Mouse (Mus musculus): ENCODE results near the gene Slc38a7. TPM values are rescaled to one million over a fixed set of nuclear protein-coding genes. Genes with fewer than 3 reads are reported as not detected.
"Not testable (repeated sequence)": the region's sequence is repeated elsewhere in the genome, so short reads cannot be mapped to it uniquely, and the experiment has no call there.

The Slc38a7 gene
- polyA plus RNA-seq, 1 experiment from 2014 or later, result 19.8 TPM

- Histone ChIP-seq H3K9me3 (replicated peaks) (no peaks in the 10 kb centered on the region), H3K9ac (no peak overlapping the region), H3K36me3 (ENCODE audit: poor library complexity, severe bottlenecking) (peaks cover 25% of the 10 kb centered on the region), H3K4me3 (no peak overlapping the region), H3K27ac (no peak overlapping the region), H3K4me1 (peaks cover 19% of the 10 kb centered on the region), H3K27me3 (no peaks in the 10 kb centered on the region), H3K4me2 (no peak overlapping the region)
- ATAC-seq, result no peak
- 90% methylated on average over 4 of the region's 4 CpGs for WGBS
These were observed 26.5 kb upstream of the Slc38a7 start for GRCm38 (mm10) chr8:95879823-95880222.

GRCm38 (mm10) chr8:95878176-95878962 is 25.0 kb upstream of the Slc38a7 start:
- Histone ChIP-seq H3K9me3 (replicated peaks) (no peaks in the 10 kb centered on the region), H3K27ac (peak overlapping the region; percentile 73), H3K9ac (peak overlapping the region; percentile 53), H3K4me3 (peak overlapping the region; percentile 34), H3K27me3 (no peaks in the 10 kb centered on the region), H3K4me2 (peak overlapping the region; percentile 59), H3K4me1 (peaks cover 19% of the 10 kb centered on the region), H3K36me3 (ENCODE audit: poor library complexity, severe bottlenecking) (peaks cover 40% of the 10 kb centered on the region)
- peak; percentile 84 for ATAC-seq
- 24% methylated on average over 12 of the region's 12 CpGs for WGBS

GRCm38 (mm10) chr8:95875270-95875669 is 21.9 kb upstream of the Slc38a7 start:
- H3K4me2 ChIP-seq, result no peak overlapping the region
- H3K9ac ChIP-seq, result no peak overlapping the region
- WGBS, result 93% methylated on average over 7 of the region's 7 CpGs
- no peak for ATAC-seq
- H3K9me3 ChIP-seq (replicated peaks), result no peaks in the 10 kb centered on the region
- H3K4me3 ChIP-seq, result no peak overlapping the region
- no peaks in the 10 kb centered on the region for H3K27me3 ChIP-seq
- peaks cover 71% of the 10 kb centered on the region for H3K36me3 ChIP-seq (ENCODE audit: poor library complexity, severe bottlenecking)
- H3K4me1 ChIP-seq, result peaks cover 19% of the 10 kb centered on the region
- H3K27ac ChIP-seq, result no peak overlapping the region

GRCm38 (mm10) chr8:95871690-95872089 is 18.4 kb upstream of the Slc38a7 start:
- WGBS, result 93% methylated on average over 16 of the region's 16 CpGs
- Histone ChIP-seq H3K9ac (no peak overlapping the region), H3K4me2 (no peak overlapping the region), H3K27ac (no peak overlapping the region), H3K4me3 (no peak overlapping the region), H3K36me3 (ENCODE audit: poor library complexity, severe bottlenecking) (peaks cover 98% of the 10 kb centered on the region), H3K27me3 (no peaks in the 10 kb centered on the region), H3K4me1 (no peaks in the 10 kb centered on the region), H3K9me3 (replicated peaks) (no peaks in the 10 kb centered on the region)
- ATAC-seq, result no peak

GRCm38 (mm10) chr8:95864851-95865250 is 11.5 kb upstream of the Slc38a7 start:
- 94% methylated on average over 18 of the region's 18 CpGs for WGBS
- H3K4me3 ChIP-seq; ATAC-seq; H3K27me3 ChIP-seq; H3K9ac ChIP-seq; H3K27ac ChIP-seq; H3K9me3 ChIP-seq (replicated peaks); H3K4me2 ChIP-seq; H3K4me1 ChIP-seq: not testable (repeated sequence)
- H3K36me3 ChIP-seq (ENCODE audit: poor library complexity, severe bottlenecking), result peaks cover 68% of the 10 kb centered on the region

DNA sequence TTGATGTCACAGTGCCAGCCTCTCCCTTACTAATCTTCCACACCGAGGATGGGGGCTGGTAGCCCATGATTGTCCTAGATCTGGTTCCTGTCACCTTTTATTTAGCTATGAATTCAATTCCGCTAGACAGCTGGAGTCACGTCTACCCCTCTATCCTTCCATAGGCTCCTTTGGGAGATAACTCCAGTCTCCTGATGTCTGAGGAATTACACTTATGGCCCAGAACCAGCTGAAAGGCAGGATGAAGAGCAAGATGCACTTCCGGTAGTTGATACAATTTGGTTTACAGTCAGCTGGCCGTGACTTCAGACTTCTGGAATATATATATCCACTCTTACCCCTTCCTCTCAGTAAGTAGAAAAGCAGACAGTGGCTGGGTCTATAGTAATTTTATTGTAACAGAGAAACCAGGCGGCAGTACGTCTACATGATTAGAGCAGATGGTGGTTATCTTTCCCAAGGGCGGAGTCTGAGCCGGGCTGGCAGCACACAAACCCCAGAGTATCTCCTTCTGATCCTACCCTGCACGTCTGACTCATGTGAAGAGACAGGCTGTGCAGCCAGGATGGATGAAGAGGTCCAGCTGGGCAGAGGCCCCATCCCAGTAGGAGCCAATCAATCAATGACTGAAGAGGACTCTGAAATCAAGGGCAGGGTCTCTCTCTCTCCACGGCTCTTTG is 10.6 kb upstream of the Slc38a7 start:
- 89% methylated on average over 10 of the region's 11 CpGs for WGBS
- not testable (repeated sequence) for H3K4me3 ChIP-seq; H3K27ac ChIP-seq; H3K4me2 ChIP-seq; H3K4me1 ChIP-seq; ATAC-seq; H3K9ac ChIP-seq; H3K9me3 ChIP-seq (replicated peaks); H3K27me3 ChIP-seq
- peaks cover 58% of the 10 kb centered on the region for H3K36me3 ChIP-seq (ENCODE audit: poor library complexity, severe bottlenecking)

GRCm38 (mm10) chr8:95854174-95854573 is 835 bp upstream of the Slc38a7 start:
- no peak for ATAC-seq
- Histone ChIP-seq H3K4me3 (no peak overlapping the region), H3K9ac (no peak overlapping the region), H3K27ac (no peak overlapping the region), H3K9me3 (replicated peaks) (no peaks in the 10 kb centered on the region), H3K27me3 (no peaks in the 10 kb centered on the region), H3K4me2 (no peak overlapping the region), H3K4me1 (peaks cover 13% of the 10 kb centered on the region), H3K36me3 (ENCODE audit: poor library complexity, severe bottlenecking) (no peaks in the 10 kb centered on the region)
- WGBS, result 88% methylated on average over 6 of the region's 6 CpGs

GRCm38 (mm10) chr8:95852290-95852689 is 1.0 kb downstream of the Slc38a7 start:
- peaks cover 13% of the 10 kb centered on the region for H3K4me1 ChIP-seq
- H3K27ac ChIP-seq, result no peak overlapping the region
- H3K9ac ChIP-seq, result peak overlapping the region; percentile 73
- H3K4me3 ChIP-seq, result peak overlapping the region; percentile 62
- H3K27me3 ChIP-seq, result no peaks in the 10 kb centered on the region
- peaks cover 9% of the 10 kb centered on the region for H3K36me3 ChIP-seq (ENCODE audit: poor library complexity, severe bottlenecking)
- WGBS, result 80% methylated on average over 4 of the region's 4 CpGs
- H3K9me3 ChIP-seq (replicated peaks), result no peaks in the 10 kb centered on the region
- peak overlapping the region; percentile 75 for H3K4me2 ChIP-seq
- no peak for ATAC-seq

DNA sequence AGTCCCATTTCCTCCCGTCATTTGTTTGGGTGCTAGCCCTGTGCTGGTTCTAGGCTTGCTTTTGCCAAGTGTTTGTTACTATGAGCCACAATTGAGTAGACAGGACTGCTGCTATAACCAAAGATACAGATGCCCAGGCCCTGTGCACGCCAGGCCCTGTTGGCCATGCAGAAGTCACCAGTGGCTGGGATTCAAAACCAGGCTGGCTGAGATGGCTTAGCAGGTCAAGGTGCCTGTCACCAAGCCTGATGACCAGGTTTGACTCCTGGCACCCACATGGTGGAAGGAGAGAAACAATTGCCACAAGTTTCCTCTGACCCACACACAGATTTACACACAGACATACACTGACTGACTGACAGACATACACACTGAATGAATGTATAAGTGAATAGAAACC is 3.0 kb downstream of the Slc38a7 start:
- H3K4me1 ChIP-seq, result peaks cover 13% of the 10 kb centered on the region
- H3K4me3 ChIP-seq, result no peak overlapping the region
- H3K27me3 ChIP-seq, result no peaks in the 10 kb centered on the region
- H3K36me3 ChIP-seq (ENCODE audit: poor library complexity, severe bottlenecking), result peaks cover 22% of the 10 kb centered on the region
- WGBS, result 96% methylated on average over 2 of the region's 2 CpGs
- H3K27ac ChIP-seq, result no peak overlapping the region
- no peak overlapping the region for H3K4me2 ChIP-seq
- H3K9me3 ChIP-seq (replicated peaks), result no peaks in the 10 kb centered on the region
- H3K9ac ChIP-seq, result no peak overlapping the region
- ATAC-seq, result no peak

- Histone ChIP-seq H3K4me1 (peaks cover 13% of the 10 kb centered on the region), H3K4me2 (no peak overlapping the region), H3K27me3 (no peaks in the 10 kb centered on the region), H3K9ac (no peak overlapping the region), H3K9me3 (replicated peaks) (no peaks in the 10 kb centered on the region), H3K27ac (no peak overlapping the region), H3K4me3 (no peak overlapping the region), H3K36me3 (ENCODE audit: poor library complexity, severe bottlenecking) (peaks cover 35% of the 10 kb centered on the region)
- ATAC-seq, result no peak
- 92% methylated on average over 19 of the region's 19 CpGs for WGBS
These were observed 4.4 kb downstream of the Slc38a7 start for GRCm38 (mm10) chr8:95848734-95849464.

DNA sequence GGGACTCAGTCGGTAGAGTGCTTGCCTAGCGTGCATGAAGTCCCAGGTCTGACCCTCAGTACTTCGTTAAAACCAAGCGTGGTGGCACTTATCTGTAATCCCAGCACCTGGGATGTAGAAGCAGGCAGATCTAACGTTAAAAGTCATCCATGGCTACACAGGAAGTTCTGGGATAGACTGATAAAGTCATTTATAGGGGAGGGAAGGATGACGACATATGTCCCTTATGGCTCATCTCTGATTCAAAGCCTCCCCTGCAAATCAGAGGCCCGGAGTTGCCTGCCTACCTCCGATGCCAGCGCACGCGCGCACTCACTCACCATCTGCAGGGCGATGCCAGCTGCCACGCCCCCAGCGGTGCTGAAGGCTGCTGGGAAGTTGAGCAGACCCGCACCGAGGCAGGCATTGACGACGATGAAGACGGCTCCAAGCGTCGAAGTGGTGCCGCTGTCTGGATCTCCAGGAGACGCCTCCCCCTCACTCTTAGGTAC is 5.2 kb downstream of the Slc38a7 start:
- Histone ChIP-seq H3K36me3 (ENCODE audit: poor library complexity, severe bottlenecking) (peaks cover 43% of the 10 kb centered on the region), H3K4me2 (no peak overlapping the region), H3K27ac (no peak overlapping the region), H3K9ac (no peak overlapping the region; the same call in 1 of the 2 replicates), H3K4me1 (peaks cover 9% of the 10 kb centered on the region), H3K4me3 (no peak overlapping the region), H3K27me3 (no peaks in the 10 kb centered on the region), H3K9me3 (replicated peaks) (no peaks in the 10 kb centered on the region)
- no peak for ATAC-seq
- 82% methylated on average over 24 of the region's 24 CpGs for WGBS

GRCm38 (mm10) chr8:95845026-95845425 is 8.3 kb downstream of the Slc38a7 start:
- no peak overlapping the region for H3K4me2 ChIP-seq
- H3K4me3 ChIP-seq, result no peak overlapping the region
- peaks cover 73% of the 10 kb centered on the region for H3K36me3 ChIP-seq (ENCODE audit: poor library complexity, severe bottlenecking)
- H3K9ac ChIP-seq, result no peak overlapping the region
- H3K27me3 ChIP-seq, result no peaks in the 10 kb centered on the region
- no peaks in the 10 kb centered on the region for H3K4me1 ChIP-seq
- no peaks in the 10 kb centered on the region for H3K9me3 ChIP-seq (replicated peaks)
- no peak for ATAC-seq
- 84% methylated on average over 7 of the region's 7 CpGs for WGBS
- H3K27ac ChIP-seq, result no peak overlapping the region

All from forebrain, embryonic 13.5 days (tissue).